Mouse (Mus musculus): ENCODE results near the gene Vipr1.
A peak's percentile ranks its signal among the peaks of the same experiment; 100 is the strongest.

Vipr1 gene

GRCm38 (mm10) chr9:121718070-121718705 lies 75.7 kb downstream of the Vipr1 start:
- DNase-seq (ENCODE audit: low read depth, low spot score) = peak; percentile 66

GRCm38 (mm10) chr9:121718792-121719318 lies 76.3 kb downstream of the Vipr1 start, which contains the start of gene Nktr:
Gene Nktr (plus strand): TSS chr9:121719169.
- peak; percentile 99 for DNase-seq (ENCODE audit: low read depth, low spot score)

- peak; percentile 74 for DNase-seq (ENCODE audit: low read depth, low spot score)
Observed at GRCm38 (mm10) chr9:121719347-121720331, 77.1 kb downstream of the Vipr1 start.

Measured in CD4-positive, CD25-positive, alpha-beta regulatory T cell, adult 2 months (primary cell).